Mouse (Mus musculus): ENCODE data around the gene Anxa11. TPM values are rescaled to one million over a fixed set of nuclear protein-coding genes. Genes with fewer than 3 reads are reported as not detected.

Gene Anxa11
- polyA plus RNA-seq (2015; fragmentation: Nextera tagmentation; extraction: Ambion mirVana) = 3.1 and 4.0 TPM in 2 replicates

GRCm38 (mm10) chr14:25841991-25842687 lies at the start of gene Anxa11:
TSS of gene Anxa11 (plus strand) at chr14:25842156.
- peaks cover 9% of the 10 kb centered on the region for H3K27me3 ChIP-seq (replicated peaks; ENCODE audit: control insufficient read depth, insufficient read depth, low read length)
- H3K4me2 ChIP-seq (ENCODE audit: low read length) = peak within 1 kb of the TSS; percentile 98
- WGBS = under 1% methylated on average over 54 of the region's 54 CpGs
- peaks cover 13% of the 10 kb centered on the region for H3K4me1 ChIP-seq (ENCODE audit: control insufficient read depth, insufficient read depth, low read depth, low read length)
- H3K4me3 ChIP-seq (ENCODE audit: low read length) = peak within 1 kb of the TSS; percentile 55
- peak; percentile 50 for ATAC-seq
- H3K9ac ChIP-seq (ENCODE audit: low read depth, low read length) = peak within 1 kb of the TSS; percentile 55
- no peaks in the 10 kb centered on the region for H3K36me3 ChIP-seq (ENCODE audit: control insufficient read depth, insufficient read depth, low read length)
- no peaks in the 10 kb centered on the region for H3K9me3 ChIP-seq (ENCODE audit: control insufficient read depth, low read length)
- no peak within 1 kb of the TSS for H3K27ac ChIP-seq (ENCODE audit: low read depth, low read length)

- H3K9ac ChIP-seq (ENCODE audit: low read depth, low read length) = no peak overlapping the region
- no peaks in the 10 kb centered on the region for H3K36me3 ChIP-seq (ENCODE audit: control insufficient read depth, insufficient read depth, low read length)
- WGBS = 90% methylated on average over 2 of the region's 2 CpGs
- H3K4me1 ChIP-seq (ENCODE audit: control insufficient read depth, insufficient read depth, low read depth, low read length) = no peaks in the 10 kb centered on the region; the same call in 1 of the 2 replicates
- no peaks in the 10 kb centered on the region for H3K9me3 ChIP-seq (ENCODE audit: control insufficient read depth, low read length)
- no peak for ATAC-seq
- H3K27ac ChIP-seq (ENCODE audit: low read depth, low read length) = no peak overlapping the region
- H3K4me2 ChIP-seq (ENCODE audit: low read length) = no peak overlapping the region
- H3K27me3 ChIP-seq (replicated peaks; ENCODE audit: control insufficient read depth, insufficient read depth, low read length) = no peaks in the 10 kb centered on the region
- H3K4me3 ChIP-seq (ENCODE audit: low read length) = no peak overlapping the region
Measured at GRCm38 (mm10) chr14:25794331-25794730, 47.6 kb upstream of the Anxa11 start.

DNA sequence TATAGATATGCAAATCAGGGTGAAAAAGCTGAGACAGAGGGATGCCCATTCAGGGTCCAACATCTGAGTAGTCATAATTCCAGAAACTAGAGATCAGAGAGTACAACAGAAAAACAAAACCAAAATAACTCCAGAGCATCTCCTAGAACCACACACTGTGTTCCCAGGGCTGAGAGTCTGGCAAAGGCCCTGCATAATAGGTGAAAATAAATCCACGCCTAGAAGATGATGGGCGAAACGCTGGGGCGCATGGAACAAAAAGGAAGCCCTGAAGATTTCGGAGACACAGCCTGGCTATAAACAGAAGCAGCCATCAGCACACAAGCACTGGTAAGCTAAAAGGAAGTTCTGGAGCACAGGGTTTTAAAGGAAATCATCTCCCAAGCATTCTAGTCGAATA lies 46.9 kb upstream of the Anxa11 start:
- no peak for ATAC-seq
- Histone ChIP-seq H3K4me2 (ENCODE audit: low read length) (no peak overlapping the region), H3K9me3 (ENCODE audit: control insufficient read depth, low read length) (no peaks in the 10 kb centered on the region), H3K36me3 (ENCODE audit: control insufficient read depth, insufficient read depth, low read length) (no peaks in the 10 kb centered on the region), H3K27me3 (replicated peaks; ENCODE audit: control insufficient read depth, insufficient read depth, low read length) (no peaks in the 10 kb centered on the region), H3K27ac (ENCODE audit: low read depth, low read length) (peak overlapping the region; percentile 47; the same call in 1 of the 2 replicates), H3K9ac (ENCODE audit: low read depth, low read length) (no peak overlapping the region), H3K4me1 (ENCODE audit: control insufficient read depth, insufficient read depth, low read depth, low read length) (no peaks in the 10 kb centered on the region; the same call in 1 of the 2 replicates), H3K4me3 (ENCODE audit: low read length) (no peak overlapping the region)
- 63% methylated on average over 6 of the region's 6 CpGs for WGBS

GRCm38 (mm10) chr14:25795561-25796174 lies 46.3 kb upstream of the Anxa11 start:
- Histone ChIP-seq H3K27ac (ENCODE audit: low read depth, low read length) (no peak overlapping the region), H3K9me3 (ENCODE audit: control insufficient read depth, low read length) (no peaks in the 10 kb centered on the region), H3K4me3 (ENCODE audit: low read length) (no peak overlapping the region), H3K4me2 (ENCODE audit: low read length) (no peak overlapping the region), H3K36me3 (ENCODE audit: control insufficient read depth, insufficient read depth, low read length) (no peaks in the 10 kb centered on the region), H3K9ac (ENCODE audit: low read depth, low read length) (no peak overlapping the region), H3K4me1 (ENCODE audit: control insufficient read depth, insufficient read depth, low read depth, low read length) (no peaks in the 10 kb centered on the region; the same call in 1 of the 2 replicates), H3K27me3 (replicated peaks; ENCODE audit: control insufficient read depth, insufficient read depth, low read length) (no peaks in the 10 kb centered on the region)
- 0 out of 2 replicates have a peak, but pooled peaks have one; percentile 42 for ATAC-seq
- 31% methylated on average over 10 of the region's 10 CpGs for WGBS

GRCm38 (mm10) chr14:25796619-25797018 lies 45.3 kb upstream of the Anxa11 start:
- WGBS = 81% methylated on average over 7 of the region's 7 CpGs
- Histone ChIP-seq H3K4me2 (ENCODE audit: low read length) (no peak overlapping the region), H3K27me3 (replicated peaks; ENCODE audit: control insufficient read depth, insufficient read depth, low read length) (no peaks in the 10 kb centered on the region), H3K27ac (ENCODE audit: low read depth, low read length) (no peak overlapping the region), H3K9ac (ENCODE audit: low read depth, low read length) (no peak overlapping the region), H3K36me3 (ENCODE audit: control insufficient read depth, insufficient read depth, low read length) (no peaks in the 10 kb centered on the region), H3K4me3 (ENCODE audit: low read length) (no peak overlapping the region), H3K4me1 (ENCODE audit: control insufficient read depth, insufficient read depth, low read depth, low read length) (no peaks in the 10 kb centered on the region; the same call in 1 of the 2 replicates), H3K9me3 (ENCODE audit: control insufficient read depth, low read length) (no peaks in the 10 kb centered on the region)
- ATAC-seq = no peak

DNA sequence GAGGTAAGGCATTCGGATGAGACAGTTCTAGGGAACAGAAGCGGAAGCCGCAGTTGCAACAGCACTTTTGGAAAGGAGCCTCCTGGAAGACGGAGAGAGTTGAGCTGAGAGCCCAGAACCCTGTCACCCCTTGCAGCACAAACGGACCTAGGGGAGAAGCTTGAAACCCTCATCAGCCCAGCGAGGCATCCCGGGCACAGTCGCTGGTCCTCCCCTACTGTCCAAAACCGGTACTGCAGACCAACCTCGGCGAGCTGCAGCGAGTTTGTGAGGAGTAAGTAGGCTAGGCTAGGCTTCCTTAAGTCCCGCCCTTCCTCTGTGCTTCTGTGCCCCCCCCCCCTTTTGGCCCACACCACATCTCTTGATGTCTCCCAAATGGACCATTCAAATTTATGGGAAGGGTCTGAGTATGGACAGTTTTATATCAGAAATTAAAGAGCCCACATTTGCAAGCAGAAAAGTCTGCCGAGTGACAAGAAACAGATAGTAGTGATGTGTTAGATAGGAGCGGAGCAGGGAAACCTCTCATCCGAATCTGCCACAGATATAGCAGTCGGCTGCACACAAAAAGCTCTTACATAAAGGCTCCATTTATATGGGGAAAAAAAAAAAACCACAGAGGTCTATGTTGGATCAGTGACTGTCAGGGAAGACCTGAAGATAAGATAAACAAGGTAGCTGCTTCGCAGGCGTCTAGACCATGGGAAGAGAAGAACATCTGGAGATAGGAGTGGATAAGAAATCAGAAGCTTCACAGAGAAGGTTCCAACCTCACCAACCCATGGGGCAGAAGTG lies 41.6 kb upstream of the Anxa11 start:
- ATAC-seq = peak; percentile 52; the same call in 1 of the 2 replicates
- no peaks in the 10 kb centered on the region; the same call in none of the 2 replicates for H3K4me1 ChIP-seq (ENCODE audit: control insufficient read depth, insufficient read depth, low read depth, low read length)
- H3K4me3 ChIP-seq (ENCODE audit: low read length) = no peak overlapping the region
- no peak overlapping the region for H3K27ac ChIP-seq (ENCODE audit: low read depth, low read length)
- peak overlapping the region; percentile 20; the same call in 1 of the 2 replicates for H3K4me2 ChIP-seq (ENCODE audit: low read length)
- H3K9ac ChIP-seq (ENCODE audit: low read depth, low read length) = no peak overlapping the region; the same call in 1 of the 2 replicates
- H3K27me3 ChIP-seq (replicated peaks; ENCODE audit: control insufficient read depth, insufficient read depth, low read length) = no peaks in the 10 kb centered on the region
- H3K9me3 ChIP-seq (ENCODE audit: control insufficient read depth, low read length) = no peaks in the 10 kb centered on the region
- H3K36me3 ChIP-seq (ENCODE audit: control insufficient read depth, insufficient read depth, low read length) = no peaks in the 10 kb centered on the region
- WGBS = 28% methylated on average over 19 of the region's 19 CpGs

- H3K36me3 ChIP-seq (ENCODE audit: control insufficient read depth, insufficient read depth, low read length) = no peaks in the 10 kb centered on the region
- ATAC-seq = no peak
- H3K27me3 ChIP-seq (replicated peaks; ENCODE audit: control insufficient read depth, insufficient read depth, low read length) = no peaks in the 10 kb centered on the region
- no peak overlapping the region for H3K9ac ChIP-seq (ENCODE audit: low read depth, low read length)
- H3K27ac ChIP-seq (ENCODE audit: low read depth, low read length) = no peak overlapping the region
- no peak overlapping the region for H3K4me2 ChIP-seq (ENCODE audit: low read length)
- H3K4me3 ChIP-seq (ENCODE audit: low read length) = no peak overlapping the region
- H3K4me1 ChIP-seq (ENCODE audit: control insufficient read depth, insufficient read depth, low read depth, low read length) = no peaks in the 10 kb centered on the region; the same call in none of the 2 replicates
- H3K9me3 ChIP-seq (ENCODE audit: control insufficient read depth, low read length) = no peaks in the 10 kb centered on the region
Measured at GRCm38 (mm10) chr14:25802511-25802910, 39.4 kb upstream of the Anxa11 start.

- no peak overlapping the region for H3K4me2 ChIP-seq (ENCODE audit: low read length)
- no peak for ATAC-seq
- 34% methylated on average over 3 of the region's 3 CpGs for WGBS
Measured at GRCm38 (mm10) chr14:25803246-25803809, 38.6 kb upstream of the Anxa11 start.

More at GRCm38 (mm10) chr14:25803246-25803809, 38.6 kb upstream of the Anxa11 start:
- no peak overlapping the region for H3K4me3 ChIP-seq (ENCODE audit: low read length)
- no peak overlapping the region for H3K9ac ChIP-seq (ENCODE audit: low read depth, low read length)
- no peak overlapping the region for H3K27ac ChIP-seq (ENCODE audit: low read depth, low read length)
- H3K36me3 ChIP-seq (ENCODE audit: control insufficient read depth, insufficient read depth, low read length) = no peaks in the 10 kb centered on the region
- no peaks in the 10 kb centered on the region for H3K27me3 ChIP-seq (replicated peaks; ENCODE audit: control insufficient read depth, insufficient read depth, low read length)
- H3K4me1 ChIP-seq (ENCODE audit: control insufficient read depth, insufficient read depth, low read depth, low read length) = no peaks in the 10 kb centered on the region; the same call in none of the 2 replicates
- H3K9me3 ChIP-seq (ENCODE audit: control insufficient read depth, low read length) = no peaks in the 10 kb centered on the region

Measured in hindbrain, embryonic 16.5 days (tissue).